Mouse (Mus musculus) liver, embryonic 14.5 days (tissue): ENCODE measurements around the gene Gm3435.
"Not testable (repeated sequence)": the region's sequence is repeated elsewhere in the genome, so short reads cannot be mapped to it uniquely, and the experiment has no call there.

Experiments
- CTCF ChIP-seq: IDR thresholded peaks from 2 replicates; pipeline ENCODE4 v1.5.1; 2016; ENCODE audit warnings: antibody characterized with exemption, low read depth, control low read depth
- EP300 ChIP-seq: IDR thresholded peaks from 2 replicates; pipeline ENCODE4 v1.6.1; 2016; ENCODE audit warnings: antibody characterized with exemption, low read depth

GRCm38 (mm10) chr17:14960951-14961556 lies 48.9 kb upstream of the Gm3435 start, which contains the start of gene Phf10:
- not testable (repeated sequence) for TF ChIP-seq CTCF, EP300
